Mouse (Mus musculus) layer of hippocampus, adult 18-20 months (tissue): ENCODE results near the gene Mag. TPM values are rescaled to one million over a fixed set of nuclear protein-coding genes. Genes with fewer than 3 reads are reported as not detected.

Source experiments
- DNase-seq, 2 experiments: peaks; one replicate each; pipeline ENCODE4 v3.0.0; 2022; ENCODE audit warnings: low spot score in 2 of 2
- total RNA-seq, 2 experiments: library from RNA; stranded (reverse); gene quantifications; 2 replicates each; pipeline ENCODE4 v1.2.3; 2021

Gene Mag
- total RNA-seq, 2 experiments from 2014 or later = 155 to 176 TPM

GRCm38 (mm10) chr7:30880176-30880575, 34.5 kb downstream of the Mag start, which contains the start of gene Cd22:
TSS of gene Cd22 (minus strand) at chr7:30880342.
- no peak for DNase-seq

GRCm38 (mm10) chr7:30878950-30879349, 35.7 kb downstream of the Mag start:
- DNase-seq = no peak

GRCm38 (mm10) chr7:30873083-30873482, 41.6 kb downstream of the Mag start:
- DNase-seq = peak; percentile 20 to 78

- no peak for DNase-seq
Measured at GRCm38 (mm10) chr7:30863386-30863785, 51.3 kb downstream of the Mag start.

- DNase-seq = no peak
Measured at GRCm38 (mm10) chr7:30861464-30861863, 53.2 kb downstream of the Mag start, which contains the start of gene Ffar1. TSS of gene Ffar1 (minus strand) at chr7:30861564.

GRCm38 (mm10) chr7:30859635-30860402, 54.9 kb downstream of the Mag start:
- peak in 1 of 2 experiments; percentile 63 for DNase-seq

GRCm38 (mm10) chr7:30859290-30859634, 55.4 kb downstream of the Mag start:
- DNase-seq = peak; percentile 54 to 81

GRCm38 (mm10) chr7:30857746-30858145, 56.9 kb downstream of the Mag start:
- no peak for DNase-seq

GRCm38 (mm10) chr7:30856078-30856477, 58.6 kb downstream of the Mag start, which contains the start of gene Ffar3:
TSS of gene Ffar3 (minus strand) at chr7:30856178.
- DNase-seq = no peak

GRCm38 (mm10) chr7:30851421-30851820, 63.3 kb downstream of the Mag start:
- DNase-seq = no peak

Other genes starting within 250 kb of the Mag start
- 1 to 10 TPM; 4.6 to 5.4 TPM for gene Haus5, start 249.9 kb downstream of the Mag start, total RNA-seq
- gene Pmis2, start 243.3 kb downstream of the Mag start, total RNA-seq = not detected
- not detected for gene 2200002J24Rik, start 215.9 kb downstream of the Mag start, total RNA-seq
- gene Atp4a, start 202.7 kb downstream of the Mag start, total RNA-seq = under 1 TPM; 0.22 to 0.36 TPM
- gene Tmem147, start 185.3 kb downstream of the Mag start, total RNA-seq = 100 to 1,000 TPM; 109 TPM
- gene Gapdhs, start 171.2 kb downstream of the Mag start, total RNA-seq = not detected
- 10 to 100 TPM in 1 of 2 experiments, 1 to 10 TPM in 1; 6.9 to 10.1 TPM for gene Sbsn, start 163.4 kb downstream of the Mag start, total RNA-seq
- gene Dmkn, start 151.1 kb downstream of the Mag start, total RNA-seq = 1 to 10 TPM; 1.1 to 1.8 TPM
- not detected for gene Krtdap, start 127.0 kb downstream of the Mag start, total RNA-seq
- not detected for gene Ffar2, start 91.1 kb downstream of the Mag start, total RNA-seq
- gene Ffar3, start 58.7 kb downstream of the Mag start, total RNA-seq = not detected
- not detected for gene Ffar1, start 53.3 kb downstream of the Mag start, total RNA-seq
- not detected for gene Cd22, start 34.5 kb downstream of the Mag start, total RNA-seq
- not detected for gene Hamp2, start 9.8 kb upstream of the Mag start, total RNA-seq
- not detected for gene Hamp, start 29.2 kb upstream of the Mag start, total RNA-seq
- 100 to 1,000 TPM; 134 to 139 TPM for gene Usf2, start 41.9 kb upstream of the Mag start, total RNA-seq
- 1 to 10 TPM; 6.6 to 7.6 TPM for gene Lsr, start 58.6 kb upstream of the Mag start, total RNA-seq
- under 1 TPM in 1 of 2 experiments, not detected in 1; 0.18 TPM for gene Fam187b, start 58.9 kb upstream of the Mag start, total RNA-seq
- gene Fxyd5, start 127.6 kb upstream of the Mag start, total RNA-seq = 10 to 100 TPM; 16.8 to 21.5 TPM
- 100 to 1,000 TPM in 1 of 2 experiments, 10 to 100 TPM in 1; 87.4 to 103 TPM for gene Fxyd7, start 136.6 kb upstream of the Mag start, total RNA-seq
- 100 to 1,000 TPM; 113 to 114 TPM for gene Fxyd1, start 142.3 kb upstream of the Mag start, total RNA-seq
- gene Lgi4, start 144.5 kb upstream of the Mag start, total RNA-seq = 10 to 100 TPM; 37.9 to 40.4 TPM
- gene Fxyd3, start 161.8 kb upstream of the Mag start, total RNA-seq = under 1 TPM; 0.58 to 0.92 TPM
- 1 to 10 TPM; 4.3 to 7.0 TPM for gene Hpn, start 200.4 kb upstream of the Mag start, total RNA-seq
- gene Scn1b, start 212.1 kb upstream of the Mag start, total RNA-seq = 100 to 1,000 TPM; 669 to 714 TPM
- 100 to 1,000 TPM; 108 to 115 TPM for gene Gramd1a, start 241.0 kb upstream of the Mag start, total RNA-seq